Mouse (Mus musculus) E14TG2a.4 (cell line): ENCODE measurements around the gene Krt82.

Experiments used
- CTCF ChIP-seq: conservative IDR thresholded peaks from 2 replicates; pipeline ENCODE4 v1.5.1; 2014; ENCODE audit warnings: low read length
- NANOG ChIP-seq: IDR thresholded peaks from 2 replicates; pipeline ENCODE4 v1.6.1; 2014; ENCODE audit warnings: borderline replicate concordance, low read length, mixed read lengths
- POU5F1 ChIP-seq: IDR thresholded peaks from 2 replicates; pipeline ENCODE4 v1.6.1; 2014; ENCODE audit warnings: low read length, borderline replicate concordance

GRCm38 (mm10) chr15:101493713-101494112 lies 56.8 kb downstream of the Krt82 start:
- TF ChIP-seq CTCF (no peak), POU5F1 (no peak), NANOG (no peak)
